Mouse (Mus musculus) splenic B cell, adult 2 months (primary cell): ENCODE data around the gene Anks3.
A peak's percentile ranks its signal among the peaks of the same experiment; 100 is the strongest.

Source experiments
- DNase-seq: peaks from one replicate; pipeline ENCODE4 v3.0.0-alpha.2; 2011; ENCODE audit warnings: low read depth, low spot score
- H3K27me3 ChIP-seq: 2 replicates; pipeline ENCODE4 v1.6.1; 2012; ENCODE audit warnings: mild to moderate bottlenecking, low read length, moderate library complexity, mixed read lengths; ENCODE audit not compliant: control insufficient read depth, poor library complexity, insufficient read depth, severe bottlenecking
- H3K36me3 ChIP-seq: 2 replicates; pipeline ENCODE4 v1.6.1; 2012; ENCODE audit warnings: mild to moderate bottlenecking, low read length, moderate library complexity, mixed read lengths; ENCODE audit not compliant: control insufficient read depth, poor library complexity, insufficient read depth, severe bottlenecking

Gene Anks3

DNA sequence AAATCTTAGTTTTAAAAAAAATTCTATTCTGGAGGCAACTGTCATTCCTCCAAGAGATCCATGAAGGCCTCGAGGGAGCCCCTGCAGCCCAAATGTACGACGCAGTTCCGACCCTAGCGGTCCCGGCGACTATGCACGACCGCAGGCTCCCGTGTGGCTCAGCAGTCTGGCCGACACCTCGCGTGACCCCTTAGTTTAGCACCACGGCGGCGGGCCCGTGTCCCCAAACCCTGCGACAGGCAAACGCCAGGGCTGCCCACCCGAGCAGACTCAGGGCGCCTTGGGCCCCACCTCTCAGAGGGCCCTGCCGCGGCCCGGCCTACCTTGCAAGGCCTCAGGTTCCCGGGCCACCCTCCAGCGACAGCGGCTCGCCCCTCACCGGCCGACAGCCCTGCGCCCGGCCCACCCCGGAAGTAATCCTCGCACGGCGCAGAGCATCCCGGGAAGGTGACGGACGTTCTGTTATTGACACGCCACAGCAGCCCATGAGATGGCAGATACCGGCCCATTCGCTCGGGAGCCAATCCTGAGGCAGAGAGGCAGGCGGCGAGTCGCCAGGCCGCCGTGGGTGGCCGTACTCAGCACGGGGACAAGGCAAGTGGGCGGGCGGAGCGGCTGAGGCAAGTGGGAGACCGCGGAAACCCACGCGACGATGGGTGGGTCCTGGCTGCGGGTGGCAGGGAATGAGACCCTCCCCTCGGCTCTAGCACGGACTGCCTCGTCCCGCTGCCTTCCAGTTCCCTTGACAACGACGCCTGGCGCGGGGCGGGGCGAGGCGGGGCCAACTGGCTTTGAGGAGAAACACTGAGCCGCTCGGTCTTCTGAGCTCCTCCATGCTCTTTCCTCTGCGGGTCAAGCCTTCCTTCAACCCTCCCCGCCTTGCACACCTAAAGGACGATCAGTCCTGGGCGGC lies at the start of gene Anks3:
Gene Anks3, minus strand, starts transcription at position 409 of the 913 bp plus-strand sequence.
- no peaks in the 10 kb centered on the region for H3K36me3 ChIP-seq

DNA sequence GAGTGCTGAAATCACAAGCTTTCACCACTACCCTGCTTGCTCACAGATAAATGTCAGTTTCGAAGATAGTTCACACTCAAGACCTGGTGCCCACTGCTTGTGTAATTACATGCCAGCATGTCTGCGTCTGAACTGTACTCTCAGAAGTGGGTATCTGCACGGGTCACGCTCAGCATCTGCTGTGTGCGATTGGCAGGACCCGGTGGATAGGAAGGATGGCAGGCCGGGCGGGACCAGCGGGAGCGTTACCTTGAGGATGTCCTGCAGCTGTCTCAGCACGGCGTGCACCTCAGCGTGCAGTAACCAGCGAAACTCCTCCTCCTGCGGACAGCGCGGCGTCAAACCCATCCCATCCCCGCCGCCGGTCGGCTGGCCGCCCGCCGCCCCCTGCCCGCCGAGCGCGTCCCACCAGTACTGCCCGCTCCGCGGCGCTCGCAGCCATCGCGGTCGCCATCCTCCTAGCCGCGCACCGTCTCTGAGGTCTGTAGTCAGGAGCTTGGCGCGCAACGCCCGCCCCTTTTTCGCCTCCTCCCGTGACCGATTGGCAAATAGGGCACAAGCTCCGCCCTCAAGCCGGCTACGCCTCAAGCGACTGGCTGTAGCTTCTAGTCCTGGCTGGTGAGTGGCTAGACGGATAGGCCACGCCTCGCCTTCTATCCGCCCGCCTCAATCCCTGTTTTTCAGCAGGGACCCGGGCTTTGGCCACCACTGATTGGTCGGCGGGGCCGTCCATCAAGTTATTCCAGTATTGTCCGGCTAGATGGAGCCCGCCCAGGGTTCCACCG lies 49.2 kb upstream of the Anks3 start, which contains the start of gene Rogdi:
Gene Rogdi, minus strand, starts transcription at position 500 of the 785 bp plus-strand sequence.
- Histone ChIP-seq H3K27me3 (no peaks in the 10 kb centered on the region), H3K36me3 (peaks cover 2% of the 10 kb centered on the region)
- DNase-seq: peak; percentile 97

More for the DNA sequence above, at the start of gene Anks3:
- no peaks in the 10 kb centered on the region for H3K27me3 ChIP-seq
- DNase-seq: peak; percentile 93

GRCm38 (mm10) chr16:5012036-5013005 lies 48.3 kb upstream of the Anks3 start:
- no peaks in the 10 kb centered on the region for H3K27me3 ChIP-seq
- peak; percentile 13 for DNase-seq
- peaks cover 1% of the 10 kb centered on the region for H3K36me3 ChIP-seq

DNA sequence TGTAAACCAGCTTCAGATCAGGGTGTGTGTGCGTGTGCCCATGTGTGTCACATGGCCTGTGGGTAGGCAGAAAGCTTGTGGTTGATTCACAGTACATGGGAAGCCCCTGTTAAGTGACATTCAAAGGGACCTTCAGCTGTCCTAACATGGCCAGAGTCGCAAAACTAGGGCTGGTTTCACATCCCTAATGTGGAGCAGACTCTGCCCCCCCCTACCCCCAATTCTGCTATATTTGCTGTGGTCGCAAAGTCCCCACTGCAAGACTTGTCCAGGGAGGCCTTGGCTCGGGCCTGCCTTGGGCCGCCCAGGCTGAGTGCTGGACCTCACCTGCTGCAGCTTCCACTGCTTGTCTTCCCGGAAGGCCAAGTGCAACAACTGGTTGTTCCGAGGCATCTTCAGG lies 47.3 kb upstream of the Anks3 start:
- Histone ChIP-seq H3K36me3 (peaks cover 1% of the 10 kb centered on the region), H3K27me3 (no peaks in the 10 kb centered on the region)
- DNase-seq: peak; percentile 88

DNA sequence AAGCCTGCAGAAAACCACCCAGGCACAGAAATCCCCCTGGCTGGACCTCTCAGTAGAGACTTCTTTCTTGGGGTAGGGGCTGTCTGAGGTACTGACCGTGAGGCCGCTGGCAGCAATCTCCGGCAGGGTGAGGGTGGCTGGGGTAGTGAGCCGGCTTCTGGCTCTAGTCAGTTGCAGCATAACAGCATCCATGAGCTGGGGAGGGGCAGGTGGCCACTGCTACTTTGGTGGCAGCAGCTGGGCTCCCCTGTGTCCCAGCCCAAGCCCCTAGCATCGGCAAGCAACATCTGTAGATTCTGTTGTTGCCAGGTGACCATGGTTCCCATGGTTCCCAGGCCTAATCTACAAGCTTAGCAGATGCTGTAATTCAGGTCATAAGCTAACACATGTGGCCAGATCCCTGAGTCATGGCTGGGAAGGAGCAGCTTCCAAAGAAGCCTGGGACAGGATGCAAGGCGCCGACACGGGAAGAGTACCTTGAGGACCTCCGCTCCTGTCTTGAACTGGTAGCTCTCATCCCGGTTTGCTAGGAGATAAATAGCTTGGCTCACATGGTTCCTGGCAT lies 46.4 kb upstream of the Anks3 start:
- peaks cover 1% of the 10 kb centered on the region for H3K36me3 ChIP-seq
- H3K27me3 ChIP-seq: no peaks in the 10 kb centered on the region
- no peak for DNase-seq

- H3K27me3 ChIP-seq: no peaks in the 10 kb centered on the region
- H3K36me3 ChIP-seq: no peaks in the 10 kb centered on the region; the same call in 1 of the 2 replicates
- DNase-seq: no peak
These were observed 44.1 kb upstream of the Anks3 start for GRCm38 (mm10) chr16:5008076-5008475.

DNA sequence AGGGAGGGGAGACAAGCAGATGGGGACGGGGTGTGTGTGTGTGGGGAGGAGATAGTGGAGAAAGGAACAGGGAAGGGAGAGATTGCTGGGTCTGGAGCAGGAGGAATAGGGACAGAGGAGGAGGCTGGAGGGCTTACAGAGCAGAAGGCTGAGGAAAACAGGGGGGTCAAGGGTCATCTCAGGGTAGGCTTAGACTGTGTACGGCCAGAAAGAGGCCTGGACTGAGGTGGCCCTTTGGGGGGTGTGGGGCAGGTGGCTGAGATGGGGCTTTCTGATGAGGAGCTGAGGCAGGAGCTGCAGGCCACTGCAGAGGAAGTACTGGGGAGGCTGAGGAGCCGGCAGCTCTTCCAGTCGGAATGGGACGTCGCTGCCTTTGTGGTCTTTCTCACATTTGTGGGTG lies 43.5 kb upstream of the Anks3 start:
- Histone ChIP-seq H3K27me3 (no peaks in the 10 kb centered on the region), H3K36me3 (no peaks in the 10 kb centered on the region; the same call in 1 of the 2 replicates)
- no peak for DNase-seq

- Histone ChIP-seq H3K27me3 (no peaks in the 10 kb centered on the region), H3K36me3 (no peaks in the 10 kb centered on the region; the same call in 1 of the 2 replicates)
- DNase-seq: no peak
These were observed 43.1 kb upstream of the Anks3 start, which contains the start of gene Smim22 for GRCm38 (mm10) chr16:5007067-5007466. Gene Smim22, plus strand, starts transcription at chr16:5007288.

DNA sequence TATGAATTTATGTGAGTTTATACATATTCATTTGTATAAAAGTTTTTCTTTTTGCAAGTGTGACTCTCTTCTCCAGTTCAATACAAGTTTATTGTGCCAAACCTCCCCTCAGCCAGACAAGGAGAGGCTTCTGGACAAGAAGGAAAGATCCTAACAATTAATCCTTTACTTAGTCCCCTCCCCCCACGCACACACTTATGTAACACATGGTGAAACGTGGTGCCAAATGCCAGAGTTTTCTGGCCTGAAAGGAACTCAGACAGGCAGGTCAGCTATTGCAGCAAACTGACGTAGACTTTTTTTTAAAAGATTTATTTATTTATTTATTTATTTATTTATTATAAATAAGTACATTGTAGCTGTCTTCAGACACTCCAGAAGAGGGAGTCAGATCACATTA lies 36.6 kb upstream of the Anks3 start:
- no peaks in the 10 kb centered on the region for H3K27me3 ChIP-seq
- no peak for DNase-seq
- H3K36me3 ChIP-seq: no peaks in the 10 kb centered on the region

DNA sequence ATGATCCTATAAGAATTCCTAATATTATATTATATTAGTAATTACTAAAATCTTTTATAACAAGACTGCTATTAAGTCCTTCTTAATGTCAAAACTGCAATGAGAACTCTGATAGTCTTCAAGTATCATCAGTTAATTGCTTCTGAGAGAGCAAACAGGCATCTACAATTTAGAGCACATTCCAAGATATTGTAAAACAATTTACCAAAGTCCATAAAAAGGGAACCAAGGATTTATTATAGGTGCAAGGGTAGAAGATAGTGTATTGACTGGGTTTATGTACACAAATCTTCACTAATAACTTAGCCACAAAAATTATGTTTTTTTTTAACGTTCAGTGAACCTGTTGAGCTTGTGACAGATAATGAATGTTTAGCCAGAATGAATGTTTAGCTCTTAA lies 35.0 kb upstream of the Anks3 start:
- Histone ChIP-seq H3K27me3 (no peaks in the 10 kb centered on the region), H3K36me3 (no peaks in the 10 kb centered on the region)

DNA sequence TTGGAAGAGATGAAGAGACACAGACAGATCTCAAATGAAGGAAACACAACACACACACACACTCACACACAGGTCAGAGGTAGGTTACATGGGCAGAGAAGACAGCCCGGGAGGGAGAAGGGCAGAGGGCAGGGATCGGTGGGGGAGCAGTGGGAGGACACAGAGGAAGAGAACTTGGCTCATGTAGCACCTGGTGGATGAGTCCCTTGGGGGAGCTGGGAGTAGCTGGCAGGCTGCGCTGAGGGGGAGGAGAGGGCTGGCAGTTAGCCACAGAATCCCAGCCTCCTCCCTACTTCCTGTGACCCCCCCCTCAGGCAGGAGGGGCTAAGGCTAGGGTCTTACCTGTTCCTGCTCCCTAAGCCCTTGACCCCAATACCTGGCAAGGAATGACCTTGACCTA lies 33.5 kb upstream of the Anks3 start, which contains the start of gene Sept12:
Gene Sept12, minus strand, starts transcription at position 300 of the 400 bp plus-strand sequence.
- no peak for DNase-seq
- H3K36me3 ChIP-seq: no peaks in the 10 kb centered on the region
- no peaks in the 10 kb centered on the region for H3K27me3 ChIP-seq

More for the DNA sequence above, 35.0 kb upstream of the Anks3 start:
- no peak for DNase-seq

GRCm38 (mm10) chr16:4993276-4993675 lies 29.3 kb upstream of the Anks3 start:
- no peak for DNase-seq
- Histone ChIP-seq H3K27me3 (no peaks in the 10 kb centered on the region), H3K36me3 (no peaks in the 10 kb centered on the region)

GRCm38 (mm10) chr16:4984717-4985116 lies 20.7 kb upstream of the Anks3 start:
- Histone ChIP-seq H3K27me3 (no peaks in the 10 kb centered on the region), H3K36me3 (no peaks in the 10 kb centered on the region)
- no peak for DNase-seq
